Mouse (Mus musculus): Measurements from ENCODE around the gene Sult2b1. TPM values are rescaled to one million over a fixed set of nuclear protein-coding genes. Genes with fewer than 3 reads are reported as not detected.

Sult2b1 gene
- polyA plus RNA-seq, 1 experiment from 2014 or later = 1.9 TPM

GRCm38 (mm10) chr7:45815323-45815983, 31.0 kb upstream of the Sult2b1 start:
- Histone ChIP-seq H3K4me1 (peaks cover 30% of the 10 kb centered on the region), H3K9me3 (no peaks in the 10 kb centered on the region), H3K27ac (peak overlapping the region; percentile 70), H3K36me3 (replicated peaks) (peaks cover 24% of the 10 kb centered on the region), H3K9ac (peak overlapping the region; percentile 22; the same call in 1 of the 2 replicates), H3K27me3 (peaks cover 16% of the 10 kb centered on the region), H3K4me2 (peak overlapping the region; percentile 54), H3K4me3 (replicated peaks) (peak overlapping the region; percentile 95)
- no peak for ATAC-seq (ENCODE audit: low FRiP score)
- 20% methylated on average over 10 of the region's 10 CpGs for WGBS

- peak overlapping the region; percentile 70 for H3K27ac ChIP-seq
- peak overlapping the region; percentile 22; the same call in 1 of the 2 replicates for H3K9ac ChIP-seq
- H3K4me1 ChIP-seq = peaks cover 30% of the 10 kb centered on the region
- peaks cover 12% of the 10 kb centered on the region for H3K27me3 ChIP-seq
- 2% methylated on average over 5 of the region's 5 CpGs for WGBS
- ATAC-seq (ENCODE audit: low FRiP score) = no peak
- H3K36me3 ChIP-seq (replicated peaks) = peaks cover 30% of the 10 kb centered on the region
- peak overlapping the region; percentile 54 for H3K4me2 ChIP-seq
- no peaks in the 10 kb centered on the region for H3K9me3 ChIP-seq
- peak overlapping the region; percentile 95 for H3K4me3 ChIP-seq (replicated peaks)
Measured at GRCm38 (mm10) chr7:45814841-45815240, 30.4 kb upstream of the Sult2b1 start.

- Histone ChIP-seq H3K9ac (peak within 1 kb of the TSS; percentile 99), H3K27me3 (peaks cover 8% of the 10 kb centered on the region), H3K36me3 (replicated peaks) (peaks cover 38% of the 10 kb centered on the region), H3K4me3 (replicated peaks) (peak within 1 kb of the TSS; percentile 95), H3K4me2 (peak within 1 kb of the TSS; percentile 78), H3K9me3 (no peaks in the 10 kb centered on the region), H3K27ac (peak within 1 kb of the TSS; percentile 100), H3K4me1 (peaks cover 33% of the 10 kb centered on the region)
- ATAC-seq (ENCODE audit: low FRiP score) = peak; percentile 98
- WGBS = under 1% methylated on average over 82 of the region's 92 CpGs
Measured at GRCm38 (mm10) chr7:45813787-45814779, 29.6 kb upstream of the Sult2b1 start, which contains the start of gene Cyth2. Cyth2 (minus strand) TSS chr7:45814581.

GRCm38 (mm10) chr7:45812921-45813320, 28.5 kb upstream of the Sult2b1 start:
- Histone ChIP-seq H3K4me1 (peaks cover 37% of the 10 kb centered on the region), H3K27ac (peak overlapping the region; percentile 100; the same call in 1 of the 2 replicates), H3K27me3 (no peaks in the 10 kb centered on the region), H3K36me3 (replicated peaks) (peaks cover 50% of the 10 kb centered on the region), H3K4me2 (peak overlapping the region; percentile 78), H3K4me3 (replicated peaks) (peak overlapping the region; percentile 95), H3K9ac (peak overlapping the region; percentile 99), H3K9me3 (no peaks in the 10 kb centered on the region)
- 91% methylated on average over 8 of the region's 8 CpGs for WGBS
- no peak for ATAC-seq (ENCODE audit: low FRiP score)

GRCm38 (mm10) chr7:45809276-45810075, 25.0 kb upstream of the Sult2b1 start:
- no peaks in the 10 kb centered on the region for H3K9me3 ChIP-seq
- H3K9ac ChIP-seq = no peak overlapping the region
- no peak overlapping the region for H3K27ac ChIP-seq
- H3K27me3 ChIP-seq = no peaks in the 10 kb centered on the region
- 89% methylated on average over 14 of the region's 14 CpGs for WGBS
- peaks cover 28% of the 10 kb centered on the region for H3K4me1 ChIP-seq
- no peak overlapping the region for H3K4me3 ChIP-seq (replicated peaks)
- ATAC-seq (ENCODE audit: low FRiP score) = no peak
- H3K36me3 ChIP-seq (replicated peaks) = peaks cover 70% of the 10 kb centered on the region
- no peak overlapping the region for H3K4me2 ChIP-seq

- Histone ChIP-seq H3K9me3 (no peaks in the 10 kb centered on the region), H3K4me2 (no peak overlapping the region), H3K9ac (no peak overlapping the region; the same call in 1 of the 2 replicates), H3K4me1 (peaks cover 28% of the 10 kb centered on the region), H3K27me3 (no peaks in the 10 kb centered on the region), H3K27ac (no peak overlapping the region), H3K36me3 (replicated peaks) (peaks cover 75% of the 10 kb centered on the region), H3K4me3 (replicated peaks) (no peak overlapping the region)
- ATAC-seq (ENCODE audit: low FRiP score) = no peak
- WGBS = 44% methylated on average over 10 of the region's 11 CpGs
Measured at GRCm38 (mm10) chr7:45808471-45808870, 24.0 kb upstream of the Sult2b1 start.

GRCm38 (mm10) chr7:45805941-45806340, 21.5 kb upstream of the Sult2b1 start:
- ATAC-seq (ENCODE audit: low FRiP score) = no peak
- WGBS = 74% methylated on average over 5 of the region's 5 CpGs
- peaks cover 75% of the 10 kb centered on the region for H3K36me3 ChIP-seq (replicated peaks)
- H3K27ac ChIP-seq = no peak overlapping the region
- peaks cover 16% of the 10 kb centered on the region for H3K4me1 ChIP-seq
- H3K4me3 ChIP-seq (replicated peaks) = no peak overlapping the region
- no peaks in the 10 kb centered on the region for H3K9me3 ChIP-seq
- H3K27me3 ChIP-seq = no peaks in the 10 kb centered on the region
- no peak overlapping the region for H3K4me2 ChIP-seq
- no peak overlapping the region for H3K9ac ChIP-seq

- Histone ChIP-seq H3K27ac (no peak overlapping the region), H3K27me3 (peaks cover 30% of the 10 kb centered on the region), H3K4me1 (peaks cover 27% of the 10 kb centered on the region), H3K36me3 (replicated peaks) (peaks cover 49% of the 10 kb centered on the region), H3K4me3 (replicated peaks) (no peak overlapping the region), H3K9me3 (no peaks in the 10 kb centered on the region), H3K4me2 (no peak overlapping the region), H3K9ac (no peak overlapping the region)
- no peak for ATAC-seq (ENCODE audit: low FRiP score)
- 93% methylated on average over 6 of the region's 6 CpGs for WGBS
Measured at GRCm38 (mm10) chr7:45802551-45802950, 18.1 kb upstream of the Sult2b1 start.

GRCm38 (mm10) chr7:45801348-45801747, 16.9 kb upstream of the Sult2b1 start:
- Histone ChIP-seq H3K4me1 (peaks cover 28% of the 10 kb centered on the region), H3K27me3 (peaks cover 42% of the 10 kb centered on the region), H3K4me3 (replicated peaks) (no peak overlapping the region), H3K4me2 (no peak overlapping the region), H3K9me3 (no peaks in the 10 kb centered on the region), H3K9ac (no peak overlapping the region), H3K36me3 (replicated peaks) (peaks cover 39% of the 10 kb centered on the region), H3K27ac (peak overlapping the region; percentile 42; the same call in 1 of the 2 replicates)
- WGBS = 5% methylated on average over 12 of the region's 12 CpGs
- ATAC-seq (ENCODE audit: low FRiP score) = peak; percentile 17; the same call in 1 of the 2 replicates

GRCm38 (mm10) chr7:45800546-45801204, 16.2 kb upstream of the Sult2b1 start:
- Histone ChIP-seq H3K4me2 (no peak overlapping the region), H3K4me1 (peaks cover 28% of the 10 kb centered on the region), H3K9me3 (no peaks in the 10 kb centered on the region), H3K36me3 (replicated peaks) (peaks cover 40% of the 10 kb centered on the region), H3K27me3 (peaks cover 48% of the 10 kb centered on the region), H3K9ac (peak overlapping the region; percentile 17; the same call in 1 of the 2 replicates), H3K4me3 (replicated peaks) (no peak overlapping the region), H3K27ac (peak overlapping the region; percentile 42; the same call in 1 of the 2 replicates)
- ATAC-seq (ENCODE audit: low FRiP score) = no peak
- WGBS = 19% methylated on average over 23 of the region's 25 CpGs

- Histone ChIP-seq H3K27me3 (peaks cover 55% of the 10 kb centered on the region), H3K27ac (no peak overlapping the region), H3K36me3 (replicated peaks) (peaks cover 47% of the 10 kb centered on the region), H3K9me3 (no peaks in the 10 kb centered on the region), H3K4me2 (no peak overlapping the region), H3K9ac (peak overlapping the region; percentile 17; the same call in 1 of the 2 replicates), H3K4me3 (replicated peaks) (no peak overlapping the region), H3K4me1 (peaks cover 28% of the 10 kb centered on the region)
- 39% methylated on average over 7 of the region's 7 CpGs for WGBS
- ATAC-seq (ENCODE audit: low FRiP score) = no peak
Measured at GRCm38 (mm10) chr7:45800001-45800400, 15.5 kb upstream of the Sult2b1 start.
